Mouse (Mus musculus): ENCODE results near the gene Ppp1r14a.

The Ppp1r14a gene

DNA sequence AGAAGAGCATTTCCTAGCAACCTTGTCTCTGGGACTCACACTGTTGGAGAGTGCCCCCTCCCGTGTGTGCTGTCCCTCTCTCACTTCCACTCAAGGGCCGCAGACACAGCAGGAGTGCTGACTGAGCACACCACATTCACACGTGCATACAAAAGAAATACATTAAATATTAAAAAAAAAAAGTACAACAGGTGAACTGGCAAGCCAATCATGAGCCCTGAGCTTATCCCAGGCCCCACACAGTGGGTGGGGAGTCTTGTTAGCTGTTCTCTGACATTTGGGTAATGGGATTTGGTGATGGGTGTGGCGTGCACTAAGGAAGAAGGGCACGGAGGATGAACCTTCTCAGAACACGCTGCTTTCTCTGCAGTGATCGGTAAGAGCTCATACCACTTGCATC lies 13.5 kb downstream of the Ppp1r14a start:
- no peak for DNase-seq (ENCODE audit: extremely low spot score, low read depth, low spot score)

DNA sequence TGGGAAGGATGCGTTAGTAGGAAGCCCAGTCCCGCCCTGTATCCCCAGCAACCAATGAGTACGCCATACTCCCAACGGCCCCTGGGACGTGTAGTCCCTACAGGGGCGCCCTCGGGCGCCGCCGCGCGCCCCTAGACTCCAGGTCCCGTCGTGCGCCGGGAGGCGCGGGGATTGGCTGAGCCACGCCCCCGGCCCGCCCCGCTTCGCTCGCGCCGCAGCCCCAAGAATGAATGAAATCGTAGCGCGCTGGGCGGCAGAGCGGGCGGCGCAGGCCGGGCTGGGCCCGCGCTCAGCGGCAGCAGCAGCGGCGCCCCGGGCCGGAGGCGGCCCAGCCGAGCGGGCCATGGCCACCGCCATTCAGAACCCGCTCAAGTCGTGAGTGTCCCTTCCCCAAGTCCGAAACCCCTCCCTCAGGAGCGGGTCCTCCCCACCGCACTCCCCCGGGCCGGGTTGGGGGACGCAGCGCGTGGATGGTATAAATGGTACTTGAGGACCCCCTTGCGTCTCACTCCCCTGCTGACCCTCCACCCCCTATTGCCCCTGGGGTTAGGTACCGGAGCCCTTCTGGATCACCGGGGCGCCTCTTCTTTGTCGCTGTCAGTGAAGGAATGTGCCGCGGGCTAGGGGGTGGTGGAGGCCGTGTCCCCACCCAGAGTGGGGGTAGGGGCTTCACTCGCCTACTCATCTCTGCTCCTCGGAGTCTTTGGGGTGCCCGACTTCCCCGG lies 14.8 kb downstream of the Ppp1r14a start, which contains the start of gene Dpf1:
Dpf1 (plus strand) TSS at position 214 of the 725 bp plus-strand sequence.
- no peak for DNase-seq (ENCODE audit: extremely low spot score, low read depth, low spot score)

DNA sequence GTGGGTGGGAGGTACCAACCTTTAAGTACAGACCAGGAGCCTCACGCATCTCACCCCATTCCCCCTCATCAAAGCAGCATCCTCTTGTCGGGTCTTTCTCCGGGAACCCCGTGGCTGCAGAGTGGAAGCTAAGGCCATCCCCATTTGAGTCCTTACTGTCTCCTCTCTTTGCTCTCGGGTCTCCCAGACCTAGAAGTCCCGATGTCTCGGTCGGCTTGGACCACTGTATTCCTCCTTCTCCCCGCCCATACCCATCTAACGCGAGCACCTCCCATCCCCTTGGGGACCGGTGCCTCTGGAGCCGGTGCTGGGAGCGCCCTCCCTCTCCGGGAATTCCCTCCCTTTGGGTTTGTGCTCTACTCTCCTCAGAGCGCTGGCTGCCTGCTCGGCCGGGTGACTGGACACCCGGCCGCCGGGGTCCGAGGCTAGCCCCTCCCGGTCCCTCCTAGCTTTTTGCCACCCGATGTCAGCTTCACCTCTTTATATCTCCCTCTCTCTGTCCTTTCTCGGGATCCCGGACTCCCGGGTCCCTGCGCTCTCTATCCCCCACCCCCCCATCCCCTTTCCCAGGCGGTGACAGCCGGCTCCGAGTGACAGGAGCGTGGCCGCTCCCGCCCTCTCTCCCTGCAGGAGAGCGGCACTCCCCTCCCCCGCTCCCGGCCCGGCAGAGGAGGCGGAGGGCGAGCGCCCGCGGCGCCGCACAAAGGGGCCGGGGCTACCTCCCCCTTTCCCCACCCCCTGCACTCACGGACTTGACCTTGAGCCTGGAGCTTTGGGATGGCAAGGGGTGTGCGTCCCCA lies 15.6 kb downstream of the Ppp1r14a start:
- DNase-seq (ENCODE audit: extremely low spot score, low read depth, low spot score): no peak

DNA sequence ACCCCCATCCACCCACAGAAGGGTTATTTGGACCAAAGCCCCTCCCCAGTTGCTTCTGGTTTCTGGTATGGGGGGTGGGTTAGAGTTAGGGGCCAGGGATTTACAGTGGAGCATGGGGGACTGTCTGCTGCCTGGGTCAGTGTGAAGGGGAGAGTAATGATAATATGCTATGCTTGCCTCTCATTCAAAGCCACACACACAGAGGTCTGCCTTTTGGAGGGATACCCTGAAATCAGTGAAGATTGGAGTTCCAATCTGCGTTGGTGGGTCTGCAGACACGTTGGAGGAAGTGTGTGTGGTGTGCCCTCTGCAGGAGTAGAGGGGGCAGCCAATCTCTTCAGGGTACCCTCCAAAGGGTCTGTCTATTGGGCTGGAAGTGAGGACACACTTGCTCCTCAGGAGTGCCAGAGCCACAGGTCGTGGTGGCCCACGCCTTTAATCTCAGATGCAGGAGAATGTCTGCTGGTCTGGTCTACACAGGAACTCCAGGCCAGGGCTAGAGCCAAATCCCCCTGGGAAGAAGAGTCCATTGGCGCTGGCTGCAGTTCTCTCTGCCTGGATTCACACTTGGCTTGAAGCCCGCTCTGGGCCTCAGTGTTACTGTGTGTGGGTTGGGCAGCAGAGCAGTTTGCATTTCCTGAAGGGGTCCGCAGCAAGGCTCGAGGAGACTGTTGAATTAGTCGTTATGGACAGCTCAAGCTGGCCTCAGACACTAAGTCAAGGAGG lies 16.3 kb downstream of the Ppp1r14a start:
- no peak for DNase-seq (ENCODE audit: extremely low spot score, low read depth, low spot score)

DNA sequence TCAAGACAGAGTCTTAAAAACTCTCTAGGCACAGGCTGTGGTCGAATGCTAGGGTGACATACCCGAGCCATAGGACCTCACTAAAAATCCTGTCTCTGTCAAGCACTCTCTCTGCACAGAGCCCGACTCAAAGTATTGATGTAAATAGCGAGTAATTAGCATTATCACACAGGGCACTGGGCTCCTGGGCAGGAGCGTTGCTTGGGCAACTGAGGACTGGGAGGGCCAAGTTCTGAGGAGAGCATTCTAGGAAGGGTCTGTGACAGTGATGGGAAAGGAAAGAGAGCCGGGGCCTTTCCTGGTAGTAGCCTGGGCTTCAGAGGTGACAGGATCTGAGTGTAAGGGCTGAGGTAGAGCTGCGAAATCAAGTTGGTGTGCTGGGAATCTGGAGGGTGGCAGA lies 17.0 kb downstream of the Ppp1r14a start:
- DNase-seq (ENCODE audit: extremely low spot score, low read depth, low spot score): no peak

DNA sequence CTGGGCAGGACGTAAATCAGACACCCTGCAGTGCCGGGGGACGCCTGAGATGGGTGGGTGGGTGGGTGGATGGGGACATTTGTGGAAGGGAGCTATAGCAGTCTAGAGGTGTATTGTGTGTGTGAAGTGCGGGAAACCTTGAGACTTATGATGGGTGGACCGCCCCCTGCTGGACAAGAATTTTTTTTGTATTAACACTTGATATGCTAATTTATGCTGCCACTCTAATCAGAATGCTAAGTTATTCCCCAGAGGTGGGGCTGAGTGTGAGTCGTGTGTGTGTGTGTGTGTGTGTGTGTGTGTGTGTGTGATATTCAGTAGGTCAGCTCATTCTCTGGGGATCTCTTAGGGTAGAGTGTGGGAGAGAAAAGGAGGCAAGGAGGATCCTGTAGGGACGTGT lies 17.5 kb downstream of the Ppp1r14a start:
- DNase-seq (ENCODE audit: extremely low spot score, low read depth, low spot score): no peak

DNA sequence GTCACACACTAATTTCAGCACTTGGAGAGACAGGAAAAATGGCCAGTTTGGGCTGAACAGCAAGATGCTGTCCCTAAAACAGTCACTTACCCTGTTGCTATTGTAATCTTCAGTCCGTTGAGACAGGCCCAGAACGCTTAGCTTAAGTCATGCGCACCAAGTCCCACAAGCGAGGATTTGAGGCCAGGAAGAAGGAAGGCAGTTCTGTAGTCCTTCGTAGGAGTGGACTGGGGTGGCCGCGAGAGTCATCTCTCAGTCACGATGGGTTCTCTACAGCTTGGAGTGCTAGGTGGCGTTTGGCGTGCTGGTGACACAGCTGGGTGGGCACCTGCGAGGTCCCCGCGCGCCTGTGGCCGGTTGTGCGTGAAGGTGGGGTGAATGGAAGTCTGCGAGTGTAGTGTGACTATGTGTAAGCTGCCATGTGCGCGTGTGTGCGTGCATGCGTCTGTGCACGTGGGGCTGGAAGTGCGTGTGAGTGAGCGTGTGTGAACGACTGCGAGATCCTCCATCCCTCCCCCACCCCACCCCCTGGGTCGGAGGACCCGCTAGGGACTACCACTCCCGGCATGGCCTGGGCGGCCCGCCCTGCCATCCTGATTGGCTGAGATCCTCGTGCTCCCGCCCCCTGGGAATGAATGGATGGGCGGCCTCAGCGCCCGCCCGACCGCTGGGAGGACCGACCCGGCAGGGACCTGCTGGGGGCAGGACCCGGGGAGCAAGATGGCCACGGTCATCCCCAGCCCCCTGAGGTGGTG lies 18.4 kb downstream of the Ppp1r14a start:
- DNase-seq (ENCODE audit: extremely low spot score, low read depth, low spot score): peak; percentile 41

DNA sequence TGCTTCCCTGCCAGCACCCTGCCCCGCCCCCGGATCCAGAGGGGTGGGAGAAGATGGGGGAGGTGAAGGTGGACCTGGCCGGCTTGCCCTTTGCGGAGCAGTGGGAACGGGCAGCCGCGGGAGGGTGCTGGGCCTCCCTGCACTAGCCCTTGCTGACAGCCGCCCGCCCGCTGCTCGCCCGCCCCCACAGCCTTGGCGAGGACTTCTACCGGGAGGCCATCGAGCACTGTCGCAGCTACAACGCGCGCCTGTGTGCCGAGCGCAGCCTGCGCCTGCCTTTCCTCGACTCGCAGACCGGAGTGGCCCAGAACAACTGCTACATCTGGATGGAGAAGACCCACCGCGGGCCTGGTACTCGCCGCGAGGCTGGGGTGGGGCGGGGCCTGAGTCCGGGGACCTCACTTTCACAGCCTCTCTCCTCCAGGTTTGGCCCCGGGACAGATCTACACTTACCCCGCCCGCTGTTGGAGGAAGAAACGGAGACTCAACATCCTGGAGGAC lies 20.2 kb downstream of the Ppp1r14a start:
- DNase-seq (ENCODE audit: extremely low spot score, low read depth, low spot score): no peak

DNA sequence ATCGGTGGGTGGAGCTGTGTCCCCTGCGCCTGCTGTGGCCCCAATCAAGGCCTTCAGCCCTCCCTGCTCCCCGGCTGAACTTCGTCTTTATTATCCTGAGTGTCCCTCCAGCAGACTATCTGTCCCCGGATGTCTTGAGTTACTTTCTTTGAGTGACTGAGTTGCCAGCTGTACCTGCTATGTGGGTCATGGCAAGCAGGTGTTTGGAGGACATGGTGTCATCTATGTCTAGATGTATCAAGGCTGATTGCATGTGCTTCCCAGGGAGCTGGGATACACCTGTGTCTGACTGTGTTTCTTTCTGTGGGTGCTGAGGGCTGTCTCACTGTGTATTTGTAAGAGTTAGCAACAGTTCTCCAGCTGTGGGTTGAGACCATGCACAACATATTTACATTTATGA lies 20.6 kb downstream of the Ppp1r14a start:
- DNase-seq (ENCODE audit: extremely low spot score, low read depth, low spot score): no peak

DNA sequence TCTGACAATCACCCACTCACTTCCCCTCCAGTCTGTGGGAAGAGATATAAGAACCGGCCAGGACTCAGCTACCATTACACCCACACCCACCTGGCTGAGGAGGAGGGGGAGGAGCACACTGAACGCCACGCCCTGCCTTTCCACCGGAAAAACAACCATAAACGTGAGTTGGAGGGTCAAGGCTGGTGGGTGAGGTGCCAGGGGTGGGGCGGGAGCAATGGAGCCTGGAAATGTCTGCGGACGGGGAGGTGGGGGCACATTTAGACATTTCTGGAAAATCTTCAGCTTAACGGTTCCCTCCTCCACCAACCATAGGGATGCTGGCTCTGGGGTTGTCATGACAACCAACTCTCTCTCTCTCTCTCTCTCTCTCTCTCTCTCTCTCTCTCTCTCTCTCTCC lies 23.9 kb downstream of the Ppp1r14a start:
- DNase-seq (ENCODE audit: extremely low spot score, low read depth, low spot score): no peak

DNA sequence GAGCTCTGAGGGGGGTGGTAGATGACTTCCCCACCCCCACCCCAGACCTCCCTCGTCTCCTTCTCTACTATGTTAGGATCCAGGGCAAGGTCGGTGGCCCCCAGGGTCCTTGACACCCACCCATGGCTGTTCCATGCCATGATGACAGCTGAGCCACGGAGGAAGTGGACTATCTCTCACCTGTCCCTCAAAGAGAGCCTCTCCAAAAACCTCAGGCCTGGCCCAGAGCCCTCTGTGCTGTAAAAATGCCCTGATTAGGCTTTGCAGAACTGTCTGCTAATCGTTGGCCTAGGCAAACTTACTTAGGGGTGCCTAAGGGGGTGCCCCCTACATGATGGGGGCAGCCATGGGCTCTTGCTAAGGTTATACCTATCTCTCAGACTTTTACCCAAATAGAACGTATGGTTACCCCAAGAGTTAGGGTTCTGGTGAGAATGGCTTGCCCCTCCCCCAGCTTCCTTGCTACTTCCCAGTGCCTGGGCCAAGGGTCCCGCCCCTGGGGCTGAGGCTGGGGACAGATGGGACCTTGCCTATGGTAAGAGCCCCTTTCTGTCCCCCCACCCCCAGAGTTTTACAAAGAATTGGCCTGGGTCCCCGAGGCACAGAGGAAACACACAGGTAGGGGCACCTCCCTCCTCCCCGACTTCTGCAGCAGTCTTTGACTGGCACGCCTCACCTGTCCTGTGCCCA lies 24.6 kb downstream of the Ppp1r14a start:
- no peak for DNase-seq (ENCODE audit: extremely low spot score, low read depth, low spot score)

DNA sequence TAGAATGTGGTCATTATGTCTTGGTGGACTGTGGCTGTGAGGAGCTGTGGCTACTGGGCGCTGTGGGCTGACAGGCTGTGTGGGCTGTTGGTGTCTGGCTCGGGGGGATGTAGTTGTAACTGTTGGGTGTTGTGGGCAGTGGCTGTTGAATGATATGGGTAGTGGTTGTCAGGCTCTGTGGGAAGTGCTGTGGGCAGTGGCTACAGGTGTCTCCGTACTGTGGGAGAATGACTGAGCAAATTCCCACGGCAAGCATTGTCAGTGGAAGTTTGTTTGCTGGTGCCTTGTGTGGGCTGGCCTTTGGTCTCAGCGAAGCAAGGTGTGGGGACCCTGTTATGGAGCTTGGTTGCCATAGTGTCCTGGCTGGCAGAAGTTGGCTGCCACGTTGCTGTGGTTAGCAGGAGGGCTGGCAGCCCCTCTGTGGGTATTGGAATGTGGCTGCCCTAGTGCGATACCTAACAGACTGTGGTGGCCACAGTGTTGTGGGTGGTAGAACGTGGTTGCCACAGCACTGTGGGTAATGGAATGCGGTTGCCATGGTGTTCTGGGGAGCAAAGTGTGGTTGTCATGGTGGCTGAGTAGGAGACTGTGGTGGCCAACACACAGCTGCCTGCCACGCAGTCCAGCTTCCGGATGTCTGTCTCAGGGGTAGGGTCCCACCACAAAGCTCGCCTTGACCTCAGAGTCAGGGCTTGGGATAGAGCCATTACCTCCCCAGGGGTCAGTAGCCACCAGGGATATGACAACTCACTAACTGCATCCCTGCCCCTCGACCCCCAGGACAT lies 25.9 kb downstream of the Ppp1r14a start:
- DNase-seq (ENCODE audit: extremely low spot score, low read depth, low spot score): no peak

DNA sequence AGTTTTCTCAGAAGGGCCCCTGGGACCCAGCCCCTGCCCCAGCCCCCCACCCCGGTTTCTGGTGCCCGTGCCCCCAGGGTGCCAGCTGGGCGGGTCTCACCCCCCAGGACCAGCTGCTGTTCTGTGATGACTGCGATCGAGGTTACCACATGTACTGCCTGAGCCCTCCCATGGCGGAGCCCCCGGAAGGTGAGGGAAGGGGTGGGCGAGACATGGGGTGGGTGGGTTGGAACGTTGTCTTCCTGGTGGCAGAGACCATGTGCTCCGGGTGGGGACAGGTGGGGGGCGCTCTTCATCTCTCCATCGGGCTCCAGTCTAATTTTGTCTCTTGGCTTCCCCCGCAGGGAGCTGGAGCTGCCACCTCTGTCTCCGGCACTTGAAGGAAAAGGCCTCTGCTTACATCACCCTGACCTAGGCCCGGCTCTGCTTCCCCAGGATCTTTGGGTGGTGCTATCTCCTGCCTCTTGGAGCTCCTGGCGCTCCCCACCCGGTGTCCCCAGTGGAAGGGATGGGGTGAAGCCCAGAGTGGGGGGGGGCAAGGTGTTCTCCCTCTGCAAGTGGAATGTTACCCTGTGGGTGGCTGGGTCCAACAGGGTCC lies 27.1 kb downstream of the Ppp1r14a start:
- no peak for DNase-seq (ENCODE audit: extremely low spot score, low read depth, low spot score)

DNA sequence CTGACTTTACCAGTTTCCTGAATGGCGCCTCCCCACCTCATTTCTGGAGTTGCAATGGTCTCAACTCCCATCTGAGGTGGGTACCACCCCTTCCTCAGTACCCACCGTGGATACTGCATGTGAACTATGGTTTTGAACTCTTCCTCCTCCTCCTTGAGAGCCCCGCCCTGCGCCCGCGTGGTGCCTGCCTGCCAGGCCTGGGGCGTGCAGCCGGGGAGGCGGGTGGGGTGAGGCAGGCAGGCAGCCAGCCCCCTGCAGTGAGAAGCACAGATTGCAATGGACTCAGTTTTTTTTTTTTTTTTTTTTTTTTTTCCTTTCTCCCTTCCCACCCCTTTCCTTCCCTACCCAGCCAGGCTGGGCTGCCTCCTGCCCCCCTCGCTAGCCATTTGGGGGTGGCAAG lies 27.9 kb downstream of the Ppp1r14a start:
- DNase-seq (ENCODE audit: extremely low spot score, low read depth, low spot score): no peak

DNA sequence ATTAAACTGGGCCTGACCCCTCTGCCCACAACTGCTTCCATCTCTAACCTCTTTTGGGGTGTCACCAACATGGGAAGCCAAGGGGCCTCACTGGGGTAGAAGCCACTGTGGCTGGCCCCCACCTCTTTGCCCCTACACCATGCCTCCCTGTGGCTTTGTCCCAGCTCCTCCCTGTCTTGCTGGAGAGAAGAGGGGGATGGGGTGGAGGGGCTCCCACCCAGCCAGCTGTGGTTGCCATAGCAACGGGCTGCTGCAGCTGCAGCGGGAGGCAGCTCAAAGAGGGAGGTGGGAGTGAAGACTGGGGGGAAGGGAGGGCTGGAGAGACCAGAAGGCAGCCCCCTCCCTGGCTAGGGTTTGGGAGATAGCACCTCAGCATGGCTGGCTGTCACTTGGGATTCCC lies 28.4 kb downstream of the Ppp1r14a start:
- DNase-seq (ENCODE audit: extremely low spot score, low read depth, low spot score): peak; percentile 64

DNA sequence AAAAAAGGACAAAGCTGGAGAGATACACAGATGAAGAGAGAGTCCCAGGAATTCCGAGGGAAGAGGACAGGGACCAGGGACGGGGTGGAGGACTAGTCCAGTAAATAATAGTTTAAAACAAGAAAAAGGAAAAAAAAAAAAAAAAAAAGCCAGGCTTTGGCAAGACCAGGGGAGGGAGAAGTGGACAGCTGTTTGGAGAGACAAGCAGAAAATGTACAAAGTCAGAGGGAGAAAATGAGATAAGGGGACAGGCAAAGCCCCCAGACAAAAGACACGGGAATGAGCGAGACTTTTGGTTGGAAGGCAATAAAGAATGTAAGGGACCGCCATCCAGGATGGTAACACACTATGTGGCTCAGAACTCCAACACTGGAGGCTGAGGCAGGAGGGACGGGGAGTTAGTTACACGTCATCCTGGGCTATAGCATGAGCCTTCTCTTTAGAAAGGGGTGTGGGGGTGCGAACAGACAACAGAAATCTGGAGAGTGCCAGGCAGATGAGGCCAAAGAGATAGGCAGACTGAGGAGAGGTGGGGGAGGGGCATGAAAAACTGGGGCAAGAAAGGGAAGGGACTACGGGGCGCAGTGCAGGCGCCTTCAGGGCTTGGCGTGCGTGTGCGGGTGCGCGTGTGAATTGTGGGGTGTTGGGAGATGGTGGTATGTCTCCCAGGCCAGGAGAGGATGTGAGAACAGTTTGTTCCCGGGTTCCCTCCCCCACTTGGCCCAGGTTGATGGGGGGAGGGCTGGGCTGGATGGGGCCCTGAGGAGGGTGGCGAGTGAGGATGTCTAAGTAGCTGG lies 29.2 kb downstream of the Ppp1r14a start:
- no peak for DNase-seq (ENCODE audit: extremely low spot score, low read depth, low spot score)

DNA sequence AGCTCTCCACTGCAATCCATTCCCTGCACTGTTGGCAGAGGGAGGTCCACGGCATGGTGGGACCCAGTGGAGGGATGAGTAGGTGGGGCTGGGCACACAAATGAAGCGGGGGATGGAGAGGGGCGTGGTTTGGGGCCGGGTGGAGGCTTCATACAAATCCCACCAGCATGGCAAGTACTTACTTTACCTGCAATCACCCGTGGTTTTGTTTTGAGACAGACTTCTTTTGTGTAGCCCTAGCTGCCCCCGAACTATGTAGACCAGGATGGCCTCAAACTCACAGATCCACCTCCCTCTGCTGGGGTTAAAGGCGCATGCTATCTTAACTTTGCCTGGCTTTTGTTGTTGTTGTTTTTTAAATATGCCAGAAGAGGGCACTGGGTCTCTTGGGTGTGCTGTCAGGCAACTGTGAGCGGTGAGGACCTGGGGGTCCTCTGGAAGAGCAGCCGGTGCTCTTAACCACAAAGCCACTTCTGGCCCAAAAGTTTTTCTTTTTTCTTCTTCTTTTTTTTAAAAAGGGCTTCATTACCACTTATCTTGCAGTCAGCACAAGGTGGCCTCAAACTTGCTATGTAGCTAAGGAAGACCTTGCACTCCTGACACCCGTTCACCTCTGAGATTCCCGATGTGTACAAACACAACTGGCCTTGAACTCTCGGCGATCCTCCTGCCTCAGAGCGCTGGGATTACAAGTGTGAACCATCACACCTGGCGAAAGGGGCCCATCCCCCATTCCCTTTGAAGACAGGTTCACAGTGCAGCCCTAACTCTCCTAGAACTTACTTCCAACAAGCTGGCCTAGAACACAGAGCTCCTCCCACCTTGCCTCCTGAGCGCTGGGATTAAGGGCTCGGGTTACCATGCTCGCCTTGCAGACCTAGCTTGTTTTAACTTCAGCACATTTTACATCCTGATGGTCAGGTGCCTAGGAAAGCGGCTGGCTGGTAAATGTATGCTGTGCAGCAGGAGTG lies 30.5 kb downstream of the Ppp1r14a start:
- DNase-seq (ENCODE audit: extremely low spot score, low read depth, low spot score): no peak

Measured in hindlimb bud, embryonic 11.5 days (tissue).